Mouse (Mus musculus): ENCODE measurements around the gene C3.

DNA sequence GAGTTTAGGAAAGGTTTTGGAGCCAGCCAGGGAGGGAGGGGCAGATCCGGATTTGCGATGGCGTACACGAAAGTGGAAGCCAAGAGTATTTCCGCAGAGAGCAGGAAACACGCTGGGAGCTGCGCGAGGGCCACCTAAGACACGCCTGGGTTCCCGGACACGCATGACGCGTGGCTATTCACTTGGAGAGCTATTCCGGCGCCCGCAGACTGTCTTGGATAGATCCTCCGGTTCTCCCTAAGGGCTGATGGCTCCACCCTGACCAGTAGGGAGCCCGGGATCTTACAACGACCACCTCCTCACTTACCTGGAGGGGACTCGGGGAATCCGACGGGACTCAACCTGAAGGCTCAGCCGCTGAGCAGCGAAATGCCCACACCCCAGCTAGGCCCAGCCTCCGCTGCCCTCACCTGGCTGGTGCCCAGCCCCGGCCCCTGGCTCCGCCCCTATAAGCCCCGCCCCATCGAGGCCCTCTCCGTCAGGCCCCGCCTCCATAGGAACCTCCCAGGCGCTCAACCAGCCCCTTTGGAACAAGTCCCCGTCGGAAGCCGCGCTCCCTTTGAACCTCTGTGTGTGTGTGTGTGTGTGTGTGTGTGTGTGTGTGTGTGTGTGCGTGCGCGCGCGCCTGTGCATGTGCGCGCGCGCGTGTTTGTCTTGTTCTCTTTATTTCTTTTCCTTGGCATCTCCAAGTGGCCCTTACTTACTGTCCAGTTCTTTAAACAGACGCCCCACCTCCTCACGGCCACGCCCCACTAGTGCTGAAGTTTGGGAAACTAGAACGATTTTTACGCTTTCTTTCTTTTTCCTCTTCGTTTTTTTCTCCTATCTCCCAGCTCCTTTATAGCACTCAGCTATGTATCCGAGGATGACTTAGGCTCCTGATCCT lies 47.4 kb upstream of the C3 start:
- TF ChIP-seq CTCF (IDR thresholded peaks at IDR 0.05; ENCODE audit: insufficient read depth, low read length) (no peak), POLR2A (IDR thresholded peaks at IDR 0.05; ENCODE audit: borderline replicate concordance, extremely low read depth, low read depth, low read length) (peak; percentile 78; the same call in 1 of the 2 replicates)
